Mouse (Mus musculus): Measurements from ENCODE around the gene Gm6465. TPM values are rescaled to one million over a fixed set of nuclear protein-coding genes. Genes with fewer than 3 reads are reported as not detected.
"Not testable (repeated sequence)": the region's sequence is repeated elsewhere in the genome, so short reads cannot be mapped to it uniquely, and the experiment has no call there.

Gm6465 gene
- not detected for total RNA-seq (2021)
- long read RNA-seq, experiment 1: 0 reads
- long read RNA-seq, experiment 2: 0 reads

GRCm38 (mm10) chr5:11845239-11845638 is at the start of gene Gm6465:
TSS of gene Gm6465 (plus strand) at chr5:11845539.
- DNase-seq (ENCODE audit: low spot score in 2 of 2): not testable (repeated sequence)

GRCm38 (mm10) chr5:11845824-11846223 is 485 bp downstream of the Gm6465 start:
- DNase-seq (ENCODE audit: low spot score in 2 of 2): not testable (repeated sequence)

DNA sequence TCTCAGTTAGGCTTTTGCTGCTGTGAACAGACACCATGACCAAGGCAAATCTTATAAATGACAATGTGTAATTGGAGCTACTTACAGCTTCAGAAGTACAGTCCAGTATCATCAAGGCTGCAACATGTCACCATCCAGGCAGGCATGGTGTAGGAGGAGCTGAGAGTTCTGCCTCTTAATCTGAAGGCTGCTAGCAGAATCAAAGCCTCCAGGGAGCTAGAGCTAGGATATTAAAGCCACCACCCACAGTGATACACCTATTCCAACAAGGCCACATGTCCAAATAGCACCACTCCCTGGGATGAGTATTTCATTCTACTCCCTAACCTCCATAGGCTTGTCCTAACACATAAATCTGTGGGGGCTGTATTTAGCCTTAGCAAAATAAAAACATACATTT is 12.6 kb downstream of the Gm6465 start:
- peak in 1 of 2 experiments; percentile 1 for DNase-seq (ENCODE audit: low spot score in 2 of 2)

Other genes with a start within 250 kb of the Gm6465 start
- not detected for gene Gm8922, start 163.6 kb upstream of the Gm6465 start, total RNA-seq (2021)
- not detected for gene Gm8926, start 75.0 kb upstream of the Gm6465 start, total RNA-seq (2021)
- gene 4933402N22Rik, start 72.5 kb downstream of the Gm6465 start, total RNA-seq (2021): not detected

All from adrenal gland, adult 18-20 months (tissue).